Mouse (Mus musculus): ENCODE measurements at regions not wholly inside any gene's neighbourhood (a gene's known extent, or its start where the extent isn't known, plus 50 kb on each side); places are given as distances from the start of the nearest gene placed in this dataset.

DNA sequence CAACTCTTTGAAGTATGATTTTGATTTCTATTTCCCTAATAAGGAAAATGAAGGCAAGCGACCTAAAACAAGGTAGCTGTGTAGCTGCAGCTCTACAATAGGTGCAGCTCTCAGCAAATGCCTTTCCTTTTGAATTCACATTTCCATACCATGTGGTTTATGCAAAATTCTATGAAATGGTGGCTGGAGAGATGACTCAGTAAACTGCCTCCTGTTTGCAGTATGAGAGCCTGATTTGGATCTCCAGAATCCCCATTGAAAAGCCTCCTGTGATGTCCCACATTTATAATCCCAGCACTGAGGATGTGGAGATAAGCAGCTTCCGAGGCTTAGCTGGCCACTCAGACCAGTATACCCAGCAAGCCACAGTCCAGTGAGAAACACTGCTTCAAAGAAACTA is 59.6 kb downstream of the Npy1r start:
- Histone ChIP-seq H3K27me3 (replicated peaks) (no peaks in the 10 kb centered on the region), H3K27ac (replicated peaks) (no peak overlapping the region), H3K9me3 (no peaks in the 10 kb centered on the region), H3K4me2 (no peak overlapping the region), H3K36me3 (no peaks in the 10 kb centered on the region), H3K4me3 (no peak overlapping the region), H3K9ac (no peak overlapping the region), H3K4me1 (peaks cover 13% of the 10 kb centered on the region)
- 59% methylated on average over 2 of the region's 2 CpGs for WGBS
- ATAC-seq (ENCODE audit: extremely low read depth, insufficient number of reproducible peaks, low FRiP score, low TSS enrichment): no peak

DNA sequence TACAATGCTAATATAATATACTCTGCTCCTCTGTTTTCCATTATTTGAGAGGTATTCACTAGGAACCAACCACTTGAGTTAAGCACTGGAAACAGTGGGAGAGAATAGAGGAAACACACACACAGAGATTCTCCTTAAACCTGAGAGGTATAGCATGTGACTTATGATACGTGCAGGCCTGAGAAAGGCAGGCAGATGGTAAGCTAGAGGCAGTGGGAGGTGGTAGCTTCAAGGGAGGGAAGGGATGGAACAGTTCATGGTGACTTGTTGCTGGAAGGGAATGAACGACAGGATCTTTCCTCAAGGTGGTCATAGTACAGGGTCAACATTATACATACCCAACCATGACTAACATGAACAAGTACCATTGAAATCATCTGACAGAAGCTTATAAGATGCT is 60.8 kb downstream of the Npy1r start:
- WGBS: 80% methylated on average over 2 of the region's 2 CpGs
- H3K4me2 ChIP-seq: no peak overlapping the region
- H3K27ac ChIP-seq (replicated peaks): no peak overlapping the region
- no peaks in the 10 kb centered on the region for H3K9me3 ChIP-seq
- no peak for ATAC-seq (ENCODE audit: extremely low read depth, insufficient number of reproducible peaks, low FRiP score, low TSS enrichment)
- peaks cover 13% of the 10 kb centered on the region for H3K4me1 ChIP-seq
- no peaks in the 10 kb centered on the region for H3K36me3 ChIP-seq
- H3K4me3 ChIP-seq: no peak overlapping the region
- H3K9ac ChIP-seq: no peak overlapping the region
- H3K27me3 ChIP-seq (replicated peaks): no peaks in the 10 kb centered on the region

- Histone ChIP-seq H3K27ac (replicated peaks) (no peak overlapping the region), H3K36me3 (no peaks in the 10 kb centered on the region)
These were observed 61.5 kb downstream of the Npy1r start for GRCm38 (mm10) chr8:66758519-66758918.

DNA sequence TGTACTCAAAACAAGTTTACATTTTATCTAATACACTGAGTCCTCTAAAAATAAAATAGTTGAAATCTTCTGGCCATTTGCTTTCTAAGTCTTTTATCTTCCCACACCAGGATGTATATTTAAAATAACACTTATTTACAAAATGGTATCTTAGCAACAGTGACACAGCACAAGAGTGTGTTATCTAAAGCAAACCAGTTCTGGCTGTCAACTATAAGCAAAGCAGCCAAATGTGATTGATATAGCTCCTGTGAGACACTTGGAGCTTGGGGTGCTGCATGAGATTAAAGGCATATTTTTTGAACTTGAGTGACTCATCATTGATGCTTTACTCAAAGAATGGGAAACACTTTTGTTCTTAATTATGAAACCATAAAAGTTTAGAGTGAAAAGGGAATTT is 62.7 kb downstream of the Npy1r start:
- H3K27ac ChIP-seq (replicated peaks): peak overlapping the region; percentile 50; the same call in 1 of the 2 replicates
- no peak overlapping the region for H3K4me2 ChIP-seq
- no peaks in the 10 kb centered on the region for H3K36me3 ChIP-seq
- no peaks in the 10 kb centered on the region for H3K9me3 ChIP-seq
- ATAC-seq (ENCODE audit: extremely low read depth, insufficient number of reproducible peaks, low FRiP score, low TSS enrichment): no peak
- H3K9ac ChIP-seq: no peak overlapping the region
- H3K27me3 ChIP-seq (replicated peaks): no peaks in the 10 kb centered on the region
- H3K4me1 ChIP-seq: peaks cover 13% of the 10 kb centered on the region
- H3K4me3 ChIP-seq: no peak overlapping the region

More at GRCm38 (mm10) chr8:66758519-66758918, 61.5 kb downstream of the Npy1r start:
- Histone ChIP-seq H3K4me1 (peaks cover 13% of the 10 kb centered on the region), H3K4me2 (no peak overlapping the region), H3K27me3 (replicated peaks) (no peaks in the 10 kb centered on the region), H3K9me3 (no peaks in the 10 kb centered on the region), H3K9ac (no peak overlapping the region), H3K4me3 (no peak overlapping the region)
- 79% methylated on average over 2 of the region's 2 CpGs for WGBS
- ATAC-seq (ENCODE audit: extremely low read depth, insufficient number of reproducible peaks, low FRiP score, low TSS enrichment): no peak

DNA sequence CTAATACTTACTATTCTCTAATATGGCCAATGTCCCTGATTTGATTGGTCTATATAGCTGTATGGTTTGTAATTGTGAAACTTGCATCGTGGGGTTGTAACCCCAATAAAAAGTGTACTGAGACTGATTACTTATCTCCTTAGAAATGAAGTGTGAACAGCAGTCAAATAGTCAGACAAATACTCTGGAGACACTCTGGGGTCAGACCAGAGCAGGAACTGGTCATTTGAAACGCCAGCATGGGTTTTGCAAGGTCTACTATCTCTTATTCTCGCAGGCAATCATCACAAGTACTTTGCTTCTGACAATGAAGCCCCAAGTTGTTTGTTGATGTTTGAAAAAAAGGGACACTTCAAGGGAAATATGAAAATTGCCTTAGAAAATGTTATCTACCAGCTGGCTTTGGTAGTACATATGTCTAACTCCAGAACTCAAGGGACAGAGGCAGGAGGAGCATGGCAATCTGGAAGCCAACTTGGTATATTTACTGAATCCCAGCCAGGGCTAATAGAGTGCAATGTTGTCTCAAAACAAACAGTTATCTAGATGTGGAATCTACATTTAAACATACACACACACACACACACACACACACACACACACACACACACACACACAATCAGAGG is 64.1 kb downstream of the Npy1r start:
- Histone ChIP-seq H3K27me3 (replicated peaks) (no peaks in the 10 kb centered on the region), H3K27ac (replicated peaks) (no peak overlapping the region), H3K9ac (no peak overlapping the region), H3K4me1 (peaks cover 19% of the 10 kb centered on the region), H3K9me3 (no peaks in the 10 kb centered on the region), H3K36me3 (no peaks in the 10 kb centered on the region), H3K4me3 (no peak overlapping the region), H3K4me2 (no peak overlapping the region)
- ATAC-seq (ENCODE audit: extremely low read depth, insufficient number of reproducible peaks, low FRiP score, low TSS enrichment): no peak
- WGBS: 19% methylated on average over 3 of the region's 3 CpGs

DNA sequence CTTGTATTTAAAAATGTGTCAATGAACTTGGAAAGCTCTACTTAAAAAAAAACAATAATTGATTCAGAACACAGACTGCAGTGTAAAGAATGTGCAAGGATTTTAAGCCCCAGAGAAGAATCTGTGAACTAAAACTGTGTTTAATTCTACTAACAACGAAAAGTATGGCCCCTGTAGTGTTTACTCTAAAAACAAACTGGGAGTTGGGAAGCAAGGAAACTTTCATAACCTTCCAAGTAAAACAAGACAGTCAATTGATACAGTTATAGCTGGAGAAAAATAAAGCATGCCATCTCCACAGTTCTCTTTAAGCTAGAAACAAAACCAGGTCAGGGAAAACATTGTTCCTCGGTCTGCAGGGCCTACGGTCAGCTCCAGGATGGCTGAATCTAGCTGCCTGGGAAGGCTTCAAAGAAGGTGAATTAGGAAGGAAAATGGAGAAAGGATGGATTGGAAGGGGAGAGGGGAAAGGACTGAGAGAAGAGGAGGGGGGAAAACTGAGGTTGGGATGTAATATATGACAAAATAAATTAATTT is 68.1 kb downstream of the Npy1r start:
- H3K36me3 ChIP-seq: no peaks in the 10 kb centered on the region
- H3K4me1 ChIP-seq: peaks cover 14% of the 10 kb centered on the region
- H3K27me3 ChIP-seq (replicated peaks): no peaks in the 10 kb centered on the region
- H3K4me3 ChIP-seq: no peak overlapping the region
- 48% methylated on average over 3 of the region's 3 CpGs for WGBS
- no peaks in the 10 kb centered on the region for H3K9me3 ChIP-seq
- 0 out of 2 replicates have a peak overlapping the region, but pooled peaks have one; percentile 20 for H3K27ac ChIP-seq (replicated peaks)
- no peak overlapping the region for H3K9ac ChIP-seq
- ATAC-seq (ENCODE audit: extremely low read depth, insufficient number of reproducible peaks, low FRiP score, low TSS enrichment): no peak
- no peak overlapping the region for H3K4me2 ChIP-seq

DNA sequence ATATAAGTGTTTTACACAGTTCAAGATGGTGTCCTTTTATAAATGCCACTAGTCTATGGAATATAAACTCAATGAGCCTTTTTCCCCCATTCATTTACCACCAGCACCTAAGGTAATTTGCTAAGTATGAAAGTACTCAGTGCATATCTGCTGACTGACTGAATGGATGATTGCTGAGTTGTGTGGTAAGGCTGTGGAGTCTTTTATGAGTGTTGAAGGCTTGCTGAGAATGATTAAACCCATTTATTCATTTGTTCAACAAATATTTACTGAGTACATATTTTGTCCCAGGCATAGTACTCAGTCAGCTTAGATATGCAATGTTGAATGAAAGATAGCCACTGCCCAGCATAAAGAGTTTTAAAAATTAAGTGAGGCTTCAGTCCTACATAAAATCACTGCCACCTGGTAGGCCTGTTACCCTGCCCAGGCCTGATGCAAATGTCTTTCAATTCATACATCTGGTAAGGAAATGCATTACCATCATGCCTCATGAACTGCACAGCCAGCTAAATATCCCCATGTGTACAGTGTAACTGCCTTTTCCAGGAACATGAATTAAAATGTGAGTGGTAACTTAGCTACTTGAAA is 71.5 kb downstream of the Npy1r start:
- H3K4me1 ChIP-seq: peaks cover 21% of the 10 kb centered on the region
- no peak overlapping the region for H3K4me2 ChIP-seq
- no peak for ATAC-seq (ENCODE audit: extremely low read depth, insufficient number of reproducible peaks, low FRiP score, low TSS enrichment)
- no peak overlapping the region for H3K9ac ChIP-seq
- no peaks in the 10 kb centered on the region for H3K27me3 ChIP-seq (replicated peaks)
- H3K9me3 ChIP-seq: no peaks in the 10 kb centered on the region
- H3K4me3 ChIP-seq: no peak overlapping the region
- H3K36me3 ChIP-seq: no peaks in the 10 kb centered on the region
- no peak overlapping the region for H3K27ac ChIP-seq (replicated peaks)

DNA sequence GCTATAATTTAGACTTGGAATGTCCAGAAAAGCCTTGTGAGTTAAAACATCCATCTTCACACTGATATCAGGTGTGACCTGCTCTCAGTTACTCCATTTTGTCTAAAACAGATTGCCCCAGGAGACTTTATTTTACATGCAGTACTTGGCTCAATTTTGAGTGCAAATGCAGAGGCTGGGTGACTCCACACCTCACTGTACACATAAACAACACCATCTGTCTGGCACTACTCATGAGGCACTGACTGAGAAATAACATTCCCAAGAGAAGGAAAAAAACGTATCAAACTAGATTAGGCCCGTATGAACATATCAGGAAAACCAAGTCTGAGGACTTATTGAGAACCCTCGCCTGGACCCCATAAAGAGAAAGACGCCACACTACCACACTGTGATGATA is 74.1 kb downstream of the Npy1r start:
- Histone ChIP-seq H3K4me1 (peaks cover 15% of the 10 kb centered on the region), H3K4me2 (no peak overlapping the region), H3K36me3 (no peaks in the 10 kb centered on the region), H3K9ac (no peak overlapping the region), H3K4me3 (no peak overlapping the region), H3K27me3 (replicated peaks) (no peaks in the 10 kb centered on the region), H3K9me3 (no peaks in the 10 kb centered on the region), H3K27ac (replicated peaks) (no peak overlapping the region)
- ATAC-seq (ENCODE audit: extremely low read depth, insufficient number of reproducible peaks, low FRiP score, low TSS enrichment): no peak
- 52% methylated on average over 4 of the region's 4 CpGs for WGBS

DNA sequence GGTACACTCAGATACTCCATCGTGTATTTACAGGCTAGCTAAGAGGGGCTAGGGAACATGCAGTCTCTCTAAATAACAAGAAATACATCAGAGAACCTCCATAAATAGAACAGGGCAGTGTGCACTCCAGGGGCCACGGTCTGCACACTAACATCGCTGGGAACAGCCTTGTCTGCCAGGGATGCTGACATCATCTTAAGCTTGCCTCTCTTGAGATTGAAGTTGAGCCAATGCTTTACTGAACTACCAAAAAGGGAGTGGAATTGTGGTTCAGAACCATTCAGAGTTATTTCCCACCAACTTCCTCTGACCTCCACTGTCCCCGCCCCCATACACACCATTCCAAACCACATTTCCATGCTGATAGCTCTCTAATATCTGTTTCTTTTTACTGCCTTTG is 75.7 kb downstream of the Npy1r start:
- Histone ChIP-seq H3K9ac (no peak overlapping the region), H3K27me3 (replicated peaks) (no peaks in the 10 kb centered on the region), H3K4me2 (peak overlapping the region; percentile 9; the same call in 1 of the 2 replicates), H3K9me3 (no peaks in the 10 kb centered on the region), H3K36me3 (no peaks in the 10 kb centered on the region), H3K4me3 (no peak overlapping the region), H3K27ac (replicated peaks) (peak overlapping the region; percentile 79), H3K4me1 (peaks cover 18% of the 10 kb centered on the region)
- WGBS: 27% methylated on average over 4 of the region's 4 CpGs
- no peak; the same call in 1 of the 2 replicates for ATAC-seq (ENCODE audit: extremely low read depth, insufficient number of reproducible peaks, low FRiP score, low TSS enrichment)

DNA sequence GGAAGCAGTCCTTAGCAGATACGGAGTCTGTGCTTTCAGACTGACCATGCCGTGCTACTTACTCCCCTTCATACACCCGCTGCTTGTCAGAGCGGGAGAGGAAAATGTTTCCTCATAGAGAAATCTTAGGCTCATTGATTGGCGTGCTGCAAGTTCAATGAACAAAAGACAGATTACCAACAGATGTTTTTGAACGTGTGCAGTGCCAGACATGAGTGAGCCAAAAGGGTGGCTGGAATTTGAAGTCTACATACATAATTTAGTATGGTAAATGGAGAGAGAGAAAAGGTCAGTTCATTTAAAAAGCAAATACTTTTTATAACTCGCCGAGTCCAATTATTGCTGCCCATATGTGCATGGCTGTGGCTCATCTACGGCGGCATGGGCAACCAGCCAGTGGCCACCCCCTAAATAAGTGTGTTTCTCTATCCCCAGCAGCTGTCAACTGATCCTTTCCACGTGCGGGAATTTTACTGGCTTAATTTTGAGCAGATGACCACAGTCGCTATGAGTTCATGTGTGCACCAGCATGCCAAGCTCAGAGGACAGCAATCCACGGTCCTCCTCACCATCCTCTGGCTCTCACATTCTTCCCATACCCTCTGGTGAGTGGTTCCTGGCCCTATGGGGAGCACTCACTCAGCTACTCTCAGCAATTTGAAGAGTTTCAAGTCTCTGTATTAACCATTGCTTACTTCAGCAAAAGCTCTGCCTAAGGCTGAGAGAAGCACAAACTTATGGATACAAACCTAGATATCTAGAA is 80.3 kb downstream of the Npy1r start:
- Histone ChIP-seq H3K27ac (replicated peaks) (no peak overlapping the region), H3K27me3 (replicated peaks) (no peaks in the 10 kb centered on the region), H3K4me3 (no peak overlapping the region), H3K36me3 (no peaks in the 10 kb centered on the region), H3K9me3 (no peaks in the 10 kb centered on the region), H3K9ac (no peak overlapping the region), H3K4me1 (peaks cover 8% of the 10 kb centered on the region), H3K4me2 (no peak overlapping the region)
- 63% methylated on average over 14 of the region's 14 CpGs for WGBS
- no peak for ATAC-seq (ENCODE audit: extremely low read depth, insufficient number of reproducible peaks, low FRiP score, low TSS enrichment)

- H3K27ac ChIP-seq (replicated peaks): no peak overlapping the region
- no peaks in the 10 kb centered on the region for H3K27me3 ChIP-seq (replicated peaks)
- H3K4me2 ChIP-seq: no peak overlapping the region
- no peak overlapping the region for H3K4me3 ChIP-seq
- no peak overlapping the region for H3K9ac ChIP-seq
- ATAC-seq (ENCODE audit: extremely low read depth, insufficient number of reproducible peaks, low FRiP score, low TSS enrichment): no peak
- H3K9me3 ChIP-seq: no peaks in the 10 kb centered on the region
- WGBS: 73% methylated on average over 1 of the region's 1 CpGs
- 0 out of 2 replicates have a peak, but pooled peaks cover 3% of the 10 kb centered on the region for H3K4me1 ChIP-seq
- H3K36me3 ChIP-seq: no peaks in the 10 kb centered on the region
These were observed 80.4 kb upstream of the Naf1 start for GRCm38 (mm10) chr8:66779622-66780021.
